Comparison of ENCODE assay signal across 13 mouse cellular contexts in the genomic region with DNA sequence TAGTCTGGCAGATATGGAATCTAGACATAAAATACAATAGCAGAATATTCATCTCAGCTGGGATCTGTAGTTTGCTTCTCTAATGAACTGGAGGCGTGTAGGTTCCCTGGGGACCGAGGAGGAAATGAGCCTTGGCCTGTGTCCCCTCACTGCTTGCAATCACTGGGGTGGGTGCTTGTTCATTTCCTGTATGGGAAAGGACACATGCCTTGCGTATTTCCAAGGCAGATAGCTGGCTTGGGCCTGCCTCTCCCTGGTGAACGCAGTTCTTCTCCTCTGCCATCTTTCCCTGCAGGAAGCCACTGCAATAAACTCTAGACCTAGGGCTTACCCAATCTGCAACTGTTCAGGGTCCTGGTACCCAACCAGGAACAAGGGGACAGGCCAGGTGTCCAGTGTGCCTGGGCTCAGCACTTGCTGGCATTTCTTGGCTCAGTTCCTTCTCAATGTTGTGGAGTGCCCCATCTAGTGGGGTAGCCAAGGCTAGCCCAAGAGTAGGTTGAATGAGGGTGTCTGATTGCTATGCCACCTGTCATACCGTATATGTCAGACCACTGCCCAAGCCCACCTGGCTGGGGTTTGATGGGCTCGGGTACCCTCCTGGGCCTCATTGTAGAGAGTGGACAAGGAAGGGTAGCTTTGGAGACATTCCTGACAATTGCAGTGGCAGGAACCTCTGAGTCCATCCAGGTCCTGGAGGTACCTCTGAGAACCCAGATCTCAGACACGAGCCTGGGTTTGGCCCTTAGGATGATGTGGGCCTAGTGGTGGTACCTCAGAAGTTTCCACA. TPM values are rescaled to one million over a fixed set of nuclear protein-coding genes. Genes with fewer than 3 reads are reported as not detected.
DNase-seq lines count a peak whose midpoint lies in the region; ATAC-seq lines count a peak whose summit lies in the region.
"Had no signal": no experiment of that assay in that cellular context is flagged by ENCODE, and none has a peak within 500 bp of the region (broad histone marks: within the 10 kb centered on the region; RNA-seq: fewer than 3 reads in every experiment).

No protein-coding gene starts in this region.

- no peaks in the 10 kb centered on the region for H3K9me3 ChIP-seq in liver, embryonic 11.5 days (ENCODE audit: control insufficient read depth, low read length)
- no peaks in the 10 kb centered on the region for H3K9me3 ChIP-seq in hindbrain, embryonic 10.5 days
- no peaks in the 10 kb centered on the region for H3K9me3 ChIP-seq in neural tube, embryonic 15.5 days (replicated peaks)
- H3K9me3 ChIP-seq: liver, embryonic 13.5 days had no signal

- H3K9ac ChIP-seq in liver, embryonic 11.5 days (ENCODE audit: low read depth, low read length): no peak overlapping the region
- H3K9ac ChIP-seq in neural tube, embryonic 15.5 days (replicated peaks): no peak overlapping the region
- H3K9ac ChIP-seq: liver, embryonic 13.5 days had no signal

- DNase-seq in liver, embryonic 11.5 days (ENCODE audit: low spot score): no peak
- DNase-seq in liver: no peak
- peak; percentile 70 to 74 for DNase-seq in heart, postnatal 10 days
- peak; percentile 82 for DNase-seq in kidney, postnatal 10 days
- no peak for DNase-seq in layer of hippocampus, adult 18-20 months (ENCODE audit: low spot score in 2 of 2)
- DNase-seq in hindbrain, embryonic 10.5 days (ENCODE audit: low spot score): no peak
- DNase-seq: liver, embryonic 13.5 days; thymus, postnatal 4 days had no signal

- 67% methylated on average over 7 of the region's 7 CpGs for WGBS in liver, embryonic 11.5 days
- WGBS in hindbrain, embryonic 10.5 days: 86% methylated on average over 7 of the region's 7 CpGs
- 80% methylated on average over 7 of the region's 7 CpGs for WGBS in neural tube, embryonic 15.5 days

- H3K36me3 ChIP-seq in liver, embryonic 11.5 days (ENCODE audit: control insufficient read depth, insufficient read depth, low read length): no peaks in the 10 kb centered on the region
- H3K36me3 ChIP-seq in hindbrain, embryonic 10.5 days: no peaks in the 10 kb centered on the region
- no peaks in the 10 kb centered on the region for H3K36me3 ChIP-seq in neural tube, embryonic 15.5 days
- H3K36me3 ChIP-seq: liver, embryonic 13.5 days had no signal

- no peak overlapping the region for H3K4me2 ChIP-seq in liver, embryonic 11.5 days
- H3K4me2 ChIP-seq in neural tube, embryonic 15.5 days: no peak overlapping the region
- H3K4me2 ChIP-seq: liver, embryonic 13.5 days had no signal

- intact Hi-C loops in heart, postnatal 10 days (cut with DNase I): no loop called here

- H3K4me3 ChIP-seq in liver, embryonic 11.5 days (ENCODE audit: low read depth, low read length): no peak overlapping the region
- no peak overlapping the region for H3K4me3 ChIP-seq in hindbrain, embryonic 10.5 days
- no peak overlapping the region for H3K4me3 ChIP-seq in neural tube, embryonic 15.5 days (replicated peaks)
- H3K4me3 ChIP-seq: liver, embryonic 13.5 days had no signal

- peak; percentile 19; the same call in 1 of the 2 replicates for ATAC-seq in liver, embryonic 11.5 days (replicated peaks; ENCODE audit: low FRiP score)
- ATAC-seq in megakaryocyte, adult 5-6 weeks (ENCODE audit: poor library complexity, severe bottlenecking): peak; percentile 37; the same call in 1 of the 2 replicates
- ATAC-seq in neural tube, embryonic 15.5 days (ENCODE audit: low FRiP score): no peak
- ATAC-seq: midbrain, embryonic 16.5 days had no signal

- no peaks in the 10 kb centered on the region for H3K4me1 ChIP-seq in liver, embryonic 11.5 days (replicated peaks; ENCODE audit: control insufficient read depth, insufficient read depth, low read length)
- peaks cover 15% of the 10 kb centered on the region for H3K4me1 ChIP-seq in hindbrain, embryonic 10.5 days (replicated peaks)
- no peaks in the 10 kb centered on the region for H3K4me1 ChIP-seq in neural tube, embryonic 15.5 days
- H3K4me1 ChIP-seq: liver, embryonic 13.5 days had no signal

- H3K27me3 ChIP-seq in liver, embryonic 11.5 days (replicated peaks; ENCODE audit: control insufficient read depth, insufficient read depth, low read length): no peaks in the 10 kb centered on the region; the same call in 1 of the 2 replicates
- H3K27me3 ChIP-seq in hindbrain, embryonic 10.5 days (ENCODE audit: insufficient read depth, poor library complexity, severe bottlenecking): 0 out of 2 replicates have a peak, but pooled peaks cover 5% of the 10 kb centered on the region
- no peaks in the 10 kb centered on the region for H3K27me3 ChIP-seq in neural tube, embryonic 15.5 days (replicated peaks)
- H3K27me3 ChIP-seq: liver, embryonic 13.5 days had no signal

- H3K27ac ChIP-seq in liver, embryonic 11.5 days (ENCODE audit: low read depth, low read length): no peak overlapping the region
- H3K27ac ChIP-seq in hindbrain, embryonic 10.5 days: no peak overlapping the region
- H3K27ac ChIP-seq in neural tube, embryonic 15.5 days (replicated peaks): no peak overlapping the region
- H3K27ac ChIP-seq: liver, embryonic 13.5 days had no signal

RNA-seq across cellular contexts. Expression of gene Aqp12, which starts 24.9 kb away (rescaled TPM):
- not detected in 2 replicates for polyA plus RNA-seq in liver, embryonic 11.5 days (2014; fragmentation: Nextera tagmentation; extraction: Ambion mirVana)
- not detected for total RNA-seq in heart, postnatal 10 days (2021)
- total RNA-seq in megakaryocyte, adult 5-6 weeks (2015): not detected in 2 replicates
- total RNA-seq in megakaryocyte, adult 5-6 weeks (2017): not detected in 2 replicates
- total RNA-seq in layer of hippocampus, adult 18-20 months (2021): not detected
- polyA plus RNA-seq in hindbrain, embryonic 10.5 days (2016; fragmentation: Nextera tagmentation; extraction: Ambion mirVana): not detected in 2 replicates
- not detected in 2 replicates for polyA plus RNA-seq in neural tube, embryonic 15.5 days (2015; fragmentation: Nextera tagmentation; extraction: Ambion mirVana)
- total RNA-seq: hematopoietic stem cell, adult 5-6 weeks; layer of hippocampus, postnatal 10 days had no signal
- polyA plus RNA-seq: liver, embryonic 13.5 days; midbrain, embryonic 16.5 days had no signal

RNA-seq across cellular contexts. Expression of gene Gpr35, which starts 30.6 kb away (rescaled TPM):
- polyA plus RNA-seq in liver, embryonic 11.5 days (2014; fragmentation: Nextera tagmentation; extraction: Ambion mirVana): 0.27 and 0.71 TPM in 2 replicates
- total RNA-seq in heart, postnatal 10 days (2021): under 1 TPM; 0.29 to 0.45 TPM
- total RNA-seq in megakaryocyte, adult 5-6 weeks (2015): 69.5 and 72.6 TPM in 2 replicates
- 46.4 and 47.2 TPM in 2 replicates for total RNA-seq in megakaryocyte, adult 5-6 weeks (2017)
- under 1 TPM; 0.52 to 0.71 TPM for total RNA-seq in layer of hippocampus, adult 18-20 months (2021)
- 0.05 and 0.51 TPM in 2 replicates for polyA plus RNA-seq in hindbrain, embryonic 10.5 days (2016; fragmentation: Nextera tagmentation; extraction: Ambion mirVana)
- 0.64 and 1.0 TPM in 2 replicates for polyA plus RNA-seq in neural tube, embryonic 15.5 days (2015; fragmentation: Nextera tagmentation; extraction: Ambion mirVana)

RNA-seq across cellular contexts. Expression of gene Capn10, which starts 47.1 kb away (rescaled TPM):
- 20.9 and 21.3 TPM in 2 replicates for polyA plus RNA-seq in liver, embryonic 11.5 days (2014; fragmentation: Nextera tagmentation; extraction: Ambion mirVana)
- 10 to 100 TPM in 1 of 2 experiments, 1 to 10 TPM in 1; 9.9 to 10.9 TPM for total RNA-seq in heart, postnatal 10 days (2021)
- 2.7 and 5.2 TPM in 2 replicates for total RNA-seq in megakaryocyte, adult 5-6 weeks (2015)
- total RNA-seq in megakaryocyte, adult 5-6 weeks (2017): 6.4 and 8.7 TPM in 2 replicates
- 10 to 100 TPM; 42.4 to 43.2 TPM for total RNA-seq in layer of hippocampus, adult 18-20 months (2021)
- polyA plus RNA-seq in hindbrain, embryonic 10.5 days (2016; fragmentation: Nextera tagmentation; extraction: Ambion mirVana): 44.6 and 53.0 TPM in 2 replicates
- 55.4 and 60.8 TPM in 2 replicates for polyA plus RNA-seq in neural tube, embryonic 15.5 days (2015; fragmentation: Nextera tagmentation; extraction: Ambion mirVana)

Comparison
In these comparisons a context has a peak if more than half of its experiments do, and no peak if none do; other contexts are left out.
1. DNase-seq: peak in heart, postnatal 10 days (2 of 2) and kidney, postnatal 10 days (single experiment); none in liver, embryonic 11.5 days (single experiment), liver (single experiment), layer of hippocampus, adult 18-20 months (0 of 2) and hindbrain, embryonic 10.5 days (single experiment).
2. RNA of gene Gpr35, which starts 30.6 kb away (total RNA-seq): 46.4 to 72.6 TPM in megakaryocyte, adult 5-6 weeks; 0.52 to 0.71 TPM in layer of hippocampus, adult 18-20 months and 0.29 to 0.45 TPM in heart, postnatal 10 days; every median in the first group is over 10 times any median in the second.